Mouse (Mus musculus): ENCODE data around the gene Mpp1.

DNA sequence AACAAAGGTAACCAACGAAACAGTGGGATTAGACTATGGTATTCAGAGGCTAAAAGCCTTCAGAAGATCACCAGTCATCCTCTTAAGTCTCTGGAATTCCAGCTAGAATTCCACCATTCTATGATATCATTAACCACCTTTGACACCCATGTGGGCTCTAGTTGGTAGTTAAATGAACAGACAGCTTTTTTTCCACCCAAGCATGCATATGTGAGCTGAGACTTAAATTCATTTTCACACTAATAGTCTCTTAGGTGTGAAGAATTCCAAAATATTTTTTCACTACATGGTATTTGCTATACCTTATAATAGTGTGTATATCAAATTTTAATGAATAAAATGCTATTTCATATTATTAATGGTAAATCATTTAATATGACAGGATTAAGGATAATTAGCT is 32.9 kb upstream of the Mpp1 start, which contains the start of gene Smim9:
- TF ChIP-seq POLR2A (IDR thresholded peaks at IDR 0.05; ENCODE audit: insufficient read depth, low read depth, low read length) (no peak), EP300 (IDR thresholded peaks at IDR 0.05; ENCODE audit: insufficient read depth, low read depth, low read length) (no peak), CTCF (IDR thresholded peaks at IDR 0.05) (no peak)

Data from heart, adult 2 months (tissue).